Mouse (Mus musculus) kidney, adult 2 months (tissue): ENCODE data around the gene Ceacam20.
"Not testable (repeated sequence)": the region's sequence is repeated elsewhere in the genome, so short reads cannot be mapped to it uniquely, and the experiment has no call there.

ENCODE experiments used
- CTCF ChIP-seq: fragments of 200-500 bp; conservative IDR thresholded peaks from 2 replicates; pipeline ENCODE4 v1.5.1; 2011; ENCODE audit warnings: low read depth, mild to moderate bottlenecking, control low read depth, low read length, moderate library complexity, mixed read lengths; ENCODE audit not compliant: insufficient read depth, insufficient read length
- POLR2A ChIP-seq: fragments of 200-500 bp; IDR thresholded peaks from one replicate; pipeline ENCODE4 v1.6.1; 2011; ENCODE audit warnings: low read depth, low read length, control low read depth

DNA sequence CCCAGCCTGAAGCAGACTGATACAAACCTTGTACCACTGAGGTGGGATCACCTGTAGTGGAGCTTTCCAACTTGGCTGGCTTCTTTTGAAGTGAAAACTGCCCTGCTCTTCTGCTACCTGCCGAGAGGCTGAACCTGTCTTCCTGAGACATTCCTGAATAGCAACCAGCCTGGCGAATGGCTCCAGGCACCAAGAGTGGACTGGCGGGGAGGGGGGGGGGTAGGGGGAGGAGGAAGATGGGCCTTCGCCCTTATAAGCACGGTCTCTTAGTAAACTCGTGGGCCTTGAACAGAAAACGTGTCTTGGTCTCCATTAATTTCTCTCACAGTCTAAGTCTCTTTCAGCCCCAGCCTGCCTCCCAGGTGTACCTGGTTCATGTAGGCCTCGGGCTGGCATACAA lies 26.0 kb downstream of the Ceacam20 start, which contains the start of gene Nlrp9b:
- TF ChIP-seq POLR2A, CTCF: not testable (repeated sequence)
